ENCODE assay signal across 12 mouse cellular contexts in genomic region chr4:62732096-62732495, GRCm38 (mm10).
A peak's percentile ranks its signal among the peaks of the same experiment; 100 is the strongest.
DNase-seq lines count a peak whose midpoint lies in the region; ATAC-seq and TF ChIP-seq lines count a peak whose summit lies in the region.
"Had no signal": no experiment of that assay in that cellular context is flagged by ENCODE, and none has a peak within 500 bp of the region (broad histone marks: within the 10 kb centered on the region; RNA-seq: fewer than 3 reads in every experiment).

No protein-coding gene starts in this region.

- no peak for ATAC-seq in activated CD4-positive, CD25-positive, alpha-beta regulatory T cell, adult 4 months
- ATAC-seq in hindbrain, embryonic 14.5 days (ENCODE audit: low FRiP score) = no peak
- ATAC-seq: hindbrain, postnatal 0 days had no signal

- TF ChIP-seq CTCF in embryonic fibroblast, embryonic 13.5 days (IDR thresholded peaks at IDR 0.05; ENCODE audit: borderline replicate concordance, insufficient read depth, low read length) = no peak

- peak overlapping the region; percentile 95 for H3K27ac ChIP-seq in embryonic fibroblast, embryonic 13.5 days (ENCODE audit: insufficient read depth, low read length)
- no peak overlapping the region for H3K27ac ChIP-seq in hindbrain, embryonic 14.5 days
- H3K27ac ChIP-seq: hindbrain, postnatal 0 days; liver, embryonic 14.5 days had no signal

- intact Hi-C loops in heart, postnatal 14 days (cut with DNase I) = no loop called here

- peak; percentile 96 for DNase-seq in heart, adult 11 months
- DNase-seq in heart, postnatal 14 days = no peak
- DNase-seq in kidney, adult 9 months = peak; percentile 38
- DNase-seq in lung, postnatal 14 days = peak; percentile 37
- no peak for DNase-seq in right cerebral cortex, postnatal 14 days
- no peak for DNase-seq in hindbrain, embryonic 14.5 days (ENCODE audit: low spot score)
- DNase-seq: spleen, adult 18-20 months had no signal

- no peaks in the 10 kb centered on the region for H3K27me3 ChIP-seq in hindbrain, embryonic 14.5 days (ENCODE audit: control insufficient read depth, insufficient read depth, low read length)

- no peak overlapping the region for H3K4me2 ChIP-seq in hindbrain, embryonic 14.5 days (replicated peaks)

- no peak overlapping the region for H3K4me3 ChIP-seq in embryonic fibroblast, embryonic 13.5 days (ENCODE audit: insufficient read depth, low read length)
- no peak overlapping the region for H3K4me3 ChIP-seq in hindbrain, embryonic 14.5 days (replicated peaks; ENCODE audit: low read length)
- H3K4me3 ChIP-seq: erythroblast, embryonic 14.5 days had no signal

- no peak overlapping the region for H3K9ac ChIP-seq in hindbrain, embryonic 14.5 days
- H3K9ac ChIP-seq: liver, embryonic 14.5 days had no signal

- no peaks in the 10 kb centered on the region for H3K36me3 ChIP-seq in hindbrain, embryonic 14.5 days (replicated peaks; ENCODE audit: control insufficient read depth, insufficient read depth)

- no peak for TF ChIP-seq POLR2A in embryonic fibroblast, embryonic 13.5 days (IDR thresholded peaks at IDR 0.05; ENCODE audit: low read depth, low read length)

- H3K4me1 ChIP-seq in embryonic fibroblast, embryonic 13.5 days (ENCODE audit: control insufficient read depth, insufficient read depth, low read length) = peaks cover 19% of the 10 kb centered on the region; the same call in 1 of the 2 replicates
- H3K4me1 ChIP-seq in hindbrain, embryonic 14.5 days (replicated peaks; ENCODE audit: control insufficient read depth, insufficient read depth, low read length) = 0 out of 2 replicates have a peak, but pooled peaks cover 10% of the 10 kb centered on the region

- WGBS in hindbrain, embryonic 14.5 days = 88% methylated on average over 7 of the region's 7 CpGs

- H3K9me3 ChIP-seq in hindbrain, embryonic 14.5 days (ENCODE audit: control insufficient read depth, low read length) = no peaks in the 10 kb centered on the region

Comparison
In these comparisons a context has a peak if more than half of its experiments do, and no peak if none do; other contexts are left out.
1. DNase-seq: peak in heart, adult 11 months (single experiment), kidney, adult 9 months (single experiment) and lung, postnatal 14 days (single experiment); none in heart, postnatal 14 days (0 of 2), right cerebral cortex, postnatal 14 days (single experiment) and hindbrain, embryonic 14.5 days (single experiment).